Mouse (Mus musculus) liver, embryonic 11.5 days (tissue): ENCODE data around the gene Iqsec1. TPM values are rescaled to one million over a fixed set of nuclear protein-coding genes. Genes with fewer than 3 reads are reported as not detected.
A peak's percentile ranks its signal among the peaks of the same experiment; 100 is the strongest.

Experiments used
- ATAC-seq: fragments of 200-750 bp; cut with Nextera tagmentation; replicated peaks from 2 replicates; pipeline ENCODE4 v1.8.0; 2017; ENCODE audit warnings: moderate number of reproducible peaks, mild to moderate bottlenecking, moderate TSS enrichment, moderate library complexity; ENCODE audit not compliant: low FRiP score
- DNase-seq: peaks from one replicate; pipeline ENCODE4 v3.0.0-alpha.2; 2017; ENCODE audit warnings: low spot score
- H3K27ac ChIP-seq: fragments of 300-500 bp; sonication (generic); 2 replicates; pipeline ENCODE4 v1.5.1; 2014; ENCODE audit warnings: mild to moderate bottlenecking, low read depth, low read length, control low read depth
- H3K27me3 ChIP-seq: fragments of 300-500 bp; sonication (generic); replicated peaks from 2 replicates; pipeline ENCODE4 v1.6.1; 2014; ENCODE audit warnings: low read length, mixed read lengths; ENCODE audit not compliant: control insufficient read depth, insufficient read depth
- H3K36me3 ChIP-seq: fragments of 300-500 bp; sonication (generic); 2 replicates; pipeline ENCODE4 v1.6.1; 2014; ENCODE audit warnings: mild to moderate bottlenecking, low read length, moderate library complexity, mixed read lengths; ENCODE audit not compliant: control insufficient read depth, insufficient read depth
- H3K4me1 ChIP-seq: fragments of 300-500 bp; sonication (generic); replicated peaks from 2 replicates; pipeline ENCODE4 v1.6.1; 2014; ENCODE audit warnings: low read length, mixed read lengths; ENCODE audit not compliant: control insufficient read depth, insufficient read depth
- H3K4me2 ChIP-seq: fragments of 300-500 bp; sonication (generic); 2 replicates; pipeline ENCODE4 v1.6.1; 2014; ENCODE audit warnings: mild to moderate bottlenecking, control low read depth, moderate library complexity
- H3K4me3 ChIP-seq: fragments of 300-500 bp; sonication (generic); 2 replicates; pipeline ENCODE4 v1.5.1; 2014; ENCODE audit warnings: low read depth, low read length, control low read depth
- H3K9ac ChIP-seq: fragments of 300-500 bp; sonication (generic); 2 replicates; pipeline ENCODE4 v1.6.1; 2014; ENCODE audit warnings: low read depth, low read length, control low read depth
- H3K9me3 ChIP-seq: fragments of 300-500 bp; sonication (generic); 2 replicates; pipeline ENCODE4 v1.6.1; 2016; ENCODE audit warnings: low read length, inconsistent platforms, mixed read lengths; ENCODE audit not compliant: control insufficient read depth
- WGBS: fragments of 180-500 bp; shearing (Covaris S2); extraction: QIAGEN DNeasy Blood & Tissue Kit; methylation state at CpG from one replicate; pipeline ENCODE4 v1.1.7; 2014; 5-methylcytosine and 5-hydroxymethylcytosine counted together
- polyA plus RNA-seq: library from polyadenylated mRNA; unstranded; fragments of >200 nt; fragmentation: Nextera tagmentation; extraction: Ambion mirVana; gene quantifications from 2 replicates; pipeline ENCODE4 v1.2.1, GENCODE M21; 2014

Gene Iqsec1
- 5.6 and 9.1 TPM in 2 replicates for polyA plus RNA-seq

DNA sequence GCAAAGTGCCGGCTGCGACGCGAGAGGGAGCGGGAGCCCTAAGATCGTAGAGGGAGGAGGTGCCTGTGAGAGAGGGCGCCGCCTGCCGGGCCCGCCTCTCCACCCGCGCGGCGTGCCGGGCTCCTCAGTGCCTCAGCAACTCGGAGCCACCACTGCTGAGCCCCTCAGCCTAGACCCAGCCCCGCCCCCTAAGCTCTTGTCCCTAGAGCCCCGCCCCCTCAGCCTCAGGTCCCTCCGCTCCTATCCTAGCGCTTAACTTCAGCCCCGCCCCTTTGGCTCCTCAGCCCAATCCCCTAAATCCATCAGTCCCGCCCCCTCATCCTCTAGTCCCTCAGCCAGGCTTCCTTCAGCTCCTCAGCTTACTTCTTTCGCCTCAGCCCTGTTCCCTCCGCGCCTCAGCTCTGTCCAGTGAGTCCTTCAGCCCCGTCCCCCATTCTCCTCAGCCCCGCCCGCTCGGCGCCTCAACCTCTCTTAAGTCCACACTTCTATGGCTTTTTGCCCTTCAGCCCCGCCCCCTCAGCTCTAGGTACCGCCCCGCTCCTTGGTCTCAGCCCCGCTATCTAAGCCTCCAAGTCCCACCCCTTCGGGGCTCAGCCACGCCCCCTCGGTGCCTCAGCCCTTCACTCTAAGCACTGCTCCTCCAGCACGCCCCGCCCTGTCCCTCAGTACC, at the start of gene Iqsec1:
TSS of gene Iqsec1 (minus strand) at position 38 of the 670 bp plus-strand sequence.
- ATAC-seq (peak; percentile 97), DNase-seq (peak; percentile 96)
- Histone ChIP-seq H3K4me1 (peaks cover 18% of the 10 kb centered on the region), H3K4me2 (peak within 1 kb of the TSS; percentile 100), H3K4me3 (peak within 1 kb of the TSS; percentile 82), H3K9me3 (no peaks in the 10 kb centered on the region; the same call in 1 of the 2 replicates), H3K36me3 (no peaks in the 10 kb centered on the region), H3K27me3 (peaks cover 14% of the 10 kb centered on the region), H3K9ac (peak within 1 kb of the TSS; percentile 75), H3K27ac (peak within 1 kb of the TSS; percentile 28)
- WGBS: 1% methylated on average over 39 of the region's 39 CpGs

DNA sequence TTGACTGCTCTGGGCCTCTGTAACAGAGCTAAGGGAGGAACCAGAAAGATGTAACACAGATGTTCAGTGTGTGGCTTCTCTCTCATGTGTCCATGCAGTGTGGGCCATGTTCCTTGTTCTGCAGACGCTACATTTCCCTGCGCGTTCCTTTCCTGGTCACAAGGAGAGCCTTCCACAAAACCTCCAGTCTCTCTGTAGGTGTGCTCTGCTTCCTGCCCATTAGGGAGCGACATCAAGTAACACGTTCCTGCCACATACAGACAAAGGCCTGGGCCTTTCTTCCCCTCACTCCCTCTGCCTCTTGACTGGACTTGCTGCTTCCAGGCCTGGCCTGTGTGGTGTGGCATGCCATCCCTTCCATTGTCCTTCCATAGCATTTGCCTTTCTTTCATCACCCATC, 39.8 kb upstream of the Iqsec1 start:
- H3K36me3 ChIP-seq: peaks cover 8% of the 10 kb centered on the region; the same call in 1 of the 2 replicates
- no peaks in the 10 kb centered on the region for H3K9me3 ChIP-seq
- no peak overlapping the region for H3K4me2 ChIP-seq
- WGBS: 93% methylated on average over 5 of the region's 5 CpGs
- H3K4me1 ChIP-seq: no peaks in the 10 kb centered on the region
- ATAC-seq: no peak
- no peak for DNase-seq
- H3K27me3 ChIP-seq: no peaks in the 10 kb centered on the region
- H3K9ac ChIP-seq: no peak overlapping the region
- H3K27ac ChIP-seq: no peak overlapping the region
- H3K4me3 ChIP-seq: no peak overlapping the region

DNA sequence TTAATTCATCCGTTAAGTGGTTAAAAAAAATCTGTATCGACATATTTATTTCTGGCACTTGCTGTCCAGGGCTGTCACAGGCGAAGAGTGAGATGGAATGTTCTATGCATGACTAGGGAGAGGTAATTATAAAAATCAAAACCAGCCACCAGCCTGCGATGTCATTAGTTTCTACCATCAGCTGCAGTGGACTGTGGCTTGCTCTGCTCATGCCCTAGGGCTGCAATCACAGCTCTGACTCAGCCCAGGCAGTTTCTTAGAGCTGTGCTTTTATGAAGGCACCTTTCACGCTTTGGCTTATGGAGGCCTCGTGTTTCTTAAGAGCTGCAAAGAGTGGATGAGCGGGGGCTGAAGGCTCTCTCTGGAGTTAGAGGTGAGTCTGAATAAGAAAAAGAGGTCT, 32.3 kb upstream of the Iqsec1 start:
- Histone ChIP-seq H3K4me1 (no peaks in the 10 kb centered on the region), H3K27me3 (no peaks in the 10 kb centered on the region), H3K9ac (no peak overlapping the region), H3K4me2 (no peak overlapping the region), H3K27ac (no peak overlapping the region), H3K9me3 (no peaks in the 10 kb centered on the region), H3K4me3 (no peak overlapping the region), H3K36me3 (0 out of 2 replicates have a peak, but pooled peaks cover 2% of the 10 kb centered on the region)
- DNase-seq (no peak), ATAC-seq (no peak)
- 85% methylated on average over 7 of the region's 7 CpGs for WGBS

DNA sequence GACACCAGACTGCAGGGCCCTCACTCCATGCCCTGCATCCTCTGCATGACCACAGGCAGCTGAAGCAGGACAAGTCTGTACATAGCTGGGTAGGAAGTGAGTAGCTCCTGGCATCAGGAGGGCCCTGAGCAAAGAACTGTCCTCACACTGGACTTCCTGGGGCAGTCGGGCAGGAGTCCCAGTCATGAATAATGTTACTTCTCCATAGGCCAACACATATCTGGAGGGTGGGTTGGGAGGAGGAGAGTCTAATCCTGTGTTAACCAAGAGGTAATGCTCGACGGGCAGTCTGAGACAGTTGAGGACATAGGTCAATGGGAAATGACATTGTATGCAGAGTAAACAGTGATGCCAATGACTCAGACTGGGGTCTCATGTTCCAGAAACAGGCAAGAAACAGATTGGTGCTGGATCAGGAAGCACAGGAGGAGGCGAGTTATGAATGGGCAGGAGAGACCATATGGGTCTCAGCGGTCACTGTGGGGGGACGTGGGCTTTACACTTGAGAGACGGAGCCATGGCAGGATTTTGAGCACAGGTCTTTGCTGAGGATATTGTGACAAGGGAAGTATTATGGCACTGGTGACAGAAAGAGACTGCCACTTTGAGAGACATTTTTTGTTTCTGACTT, 28.2 kb upstream of the Iqsec1 start:
- Histone ChIP-seq H3K9me3 (no peaks in the 10 kb centered on the region), H3K4me3 (no peak overlapping the region), H3K4me2 (no peak overlapping the region), H3K9ac (no peak overlapping the region), H3K36me3 (0 out of 2 replicates have a peak, but pooled peaks cover 2% of the 10 kb centered on the region), H3K4me1 (0 out of 2 replicates have a peak, but pooled peaks cover 2% of the 10 kb centered on the region), H3K27ac (no peak overlapping the region), H3K27me3 (no peaks in the 10 kb centered on the region)
- no peak for ATAC-seq
- no peak for DNase-seq
- WGBS: 85% methylated on average over 7 of the region's 7 CpGs

DNA sequence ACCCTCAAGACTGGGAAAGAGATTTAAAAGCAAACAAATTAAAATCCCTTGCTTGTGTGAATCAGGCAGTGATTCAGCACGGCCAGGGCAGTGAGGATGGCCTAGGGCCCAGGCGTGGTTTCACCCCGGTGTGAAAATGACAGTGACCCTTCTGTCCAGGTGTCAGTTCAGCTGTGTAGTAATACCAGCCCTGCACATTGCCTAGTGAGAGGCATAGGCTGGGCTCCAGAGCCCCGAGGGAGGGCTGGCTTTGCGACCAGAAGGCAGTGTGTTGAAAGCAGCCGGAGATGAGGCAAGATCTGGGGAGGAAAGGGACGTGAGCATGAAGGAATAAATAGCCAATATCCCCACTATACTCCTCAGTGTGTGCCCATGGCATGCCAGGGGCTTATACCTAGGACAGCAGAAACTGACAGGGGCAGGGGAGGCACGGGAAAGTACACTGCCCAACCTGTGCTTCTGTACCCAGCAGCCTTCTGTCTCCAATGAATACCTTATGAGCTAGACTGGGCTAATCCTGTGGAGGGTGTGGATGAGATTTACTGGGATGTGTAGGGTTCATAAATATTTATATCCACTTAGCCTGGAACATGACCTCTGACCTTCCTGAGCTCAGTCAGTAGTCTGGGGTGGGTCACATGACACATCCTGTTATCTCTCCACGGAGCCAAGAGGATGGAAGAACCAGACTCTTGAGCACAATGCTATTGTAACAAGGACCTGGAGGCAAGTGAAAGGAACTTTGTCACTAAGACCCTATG, 25.9 kb upstream of the Iqsec1 start:
- Histone ChIP-seq H3K27me3 (no peaks in the 10 kb centered on the region), H3K36me3 (0 out of 2 replicates have a peak, but pooled peaks cover 2% of the 10 kb centered on the region), H3K4me1 (0 out of 2 replicates have a peak, but pooled peaks cover 2% of the 10 kb centered on the region), H3K27ac (no peak overlapping the region), H3K9ac (no peak overlapping the region), H3K9me3 (no peaks in the 10 kb centered on the region), H3K4me2 (no peak overlapping the region), H3K4me3 (no peak overlapping the region)
- WGBS: 77% methylated on average over 9 of the region's 9 CpGs
- DNase-seq (no peak), ATAC-seq (no peak)

DNA sequence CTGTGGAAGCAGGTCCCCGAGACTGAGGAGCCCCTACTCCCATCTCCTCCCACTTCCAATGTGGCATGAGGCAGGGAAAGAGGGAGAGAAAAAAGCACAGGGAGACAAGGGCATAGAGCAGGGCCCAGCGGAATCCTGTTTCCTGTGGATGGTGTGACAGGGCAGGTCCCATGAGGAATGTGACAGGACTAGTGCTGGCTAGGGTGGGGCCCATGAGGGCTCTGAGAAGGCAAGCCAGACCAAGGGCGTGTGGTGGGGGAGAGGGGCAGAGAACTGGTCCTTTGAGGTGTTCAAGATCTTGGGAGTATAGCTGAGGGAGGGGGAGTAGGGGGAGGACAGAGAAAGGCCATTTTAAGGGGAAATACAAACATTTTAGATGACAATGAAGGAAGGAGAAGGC, 24.0 kb upstream of the Iqsec1 start:
- DNase-seq (no peak), ATAC-seq (no peak)
- H3K27ac ChIP-seq: no peak overlapping the region
- WGBS: 81% methylated on average over 3 of the region's 3 CpGs
- H3K9ac ChIP-seq: no peak overlapping the region
- peaks cover 8% of the 10 kb centered on the region for H3K4me1 ChIP-seq
- no peak overlapping the region for H3K4me2 ChIP-seq
- H3K9me3 ChIP-seq: no peaks in the 10 kb centered on the region
- 0 out of 2 replicates have a peak, but pooled peaks cover under 1% of the 10 kb centered on the region for H3K36me3 ChIP-seq
- no peaks in the 10 kb centered on the region for H3K27me3 ChIP-seq
- no peak overlapping the region for H3K4me3 ChIP-seq

DNA sequence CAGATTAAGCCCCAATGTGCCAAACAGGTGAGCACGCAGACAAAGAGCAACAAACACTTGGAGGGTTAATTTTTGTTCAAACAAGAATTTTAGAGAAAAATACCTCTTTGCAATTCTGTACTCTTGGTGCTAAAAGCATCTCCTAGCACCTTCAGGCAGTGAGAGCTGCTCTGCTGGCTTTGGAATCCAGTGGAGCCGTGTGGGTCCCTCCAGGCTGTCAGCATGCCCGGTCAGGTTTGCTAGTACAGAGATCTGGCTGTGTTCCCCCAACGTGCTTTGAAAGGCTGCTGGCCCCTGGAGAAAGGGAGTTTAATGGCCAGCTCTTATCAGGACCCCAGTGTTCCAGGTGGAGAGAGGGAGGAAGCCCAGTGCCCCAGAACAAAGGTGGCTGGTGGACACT, 23.1 kb upstream of the Iqsec1 start:
- DNase-seq (no peak), ATAC-seq (no peak)
- H3K4me1 ChIP-seq: peaks cover 12% of the 10 kb centered on the region
- H3K4me3 ChIP-seq: no peak overlapping the region
- no peaks in the 10 kb centered on the region for H3K27me3 ChIP-seq
- 60% methylated on average over 4 of the region's 4 CpGs for WGBS
- no peaks in the 10 kb centered on the region for H3K9me3 ChIP-seq
- no peak overlapping the region for H3K4me2 ChIP-seq
- H3K36me3 ChIP-seq: no peaks in the 10 kb centered on the region
- no peak overlapping the region for H3K9ac ChIP-seq
- no peak overlapping the region for H3K27ac ChIP-seq

DNA sequence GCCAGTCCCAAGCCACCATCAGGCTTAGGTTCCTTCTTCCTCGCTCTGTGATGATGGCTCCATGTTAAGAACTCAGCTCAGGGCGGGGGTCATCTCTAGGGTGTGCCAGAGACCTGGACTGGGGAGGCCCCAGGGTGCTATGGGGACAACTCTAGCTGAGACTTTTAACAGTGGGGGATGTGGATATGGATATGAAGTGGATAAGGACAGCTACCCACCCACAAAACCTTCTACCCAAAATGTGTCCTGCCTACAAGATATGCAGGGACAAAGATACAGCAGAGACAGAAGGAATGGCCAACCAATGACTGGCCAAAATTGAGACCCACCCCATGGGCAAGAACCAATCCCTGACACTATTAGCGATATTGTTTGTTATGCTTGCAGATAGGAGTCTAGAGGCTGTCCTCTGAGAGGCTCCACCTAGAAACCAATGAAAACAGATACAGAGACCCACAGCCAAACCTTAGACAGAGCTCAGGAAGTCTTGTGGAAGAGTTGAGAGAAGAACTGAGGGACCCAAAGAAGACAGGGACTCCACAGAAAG, 19.9 kb upstream of the Iqsec1 start:
- DNase-seq (no peak), ATAC-seq (peak; percentile 84)
- H3K9me3 ChIP-seq: no peaks in the 10 kb centered on the region
- WGBS: 68% methylated on average over 3 of the region's 3 CpGs
- H3K27me3 ChIP-seq: no peaks in the 10 kb centered on the region
- peaks cover 26% of the 10 kb centered on the region for H3K4me1 ChIP-seq
- H3K9ac ChIP-seq: no peak overlapping the region
- H3K4me2 ChIP-seq: peak overlapping the region; percentile 43
- peak overlapping the region; percentile 88 for H3K27ac ChIP-seq
- no peaks in the 10 kb centered on the region for H3K36me3 ChIP-seq
- no peak overlapping the region for H3K4me3 ChIP-seq
